Mouse (Mus musculus) left cerebral cortex, postnatal 10 days (tissue): ENCODE results near the gene Zbed3. TPM values are rescaled to one million over a fixed set of nuclear protein-coding genes. Genes with fewer than 3 reads are reported as not detected.

Source experiments
- DNase-seq, 2 experiments: peaks; one replicate each; pipeline ENCODE4 v3.0.0; 2021 to 2022; ENCODE audit warnings: low spot score in 2 of 2, mixed read lengths in 1 of 2; ENCODE audit errors: extremely low spot score in 1 of 2
- intact Hi-C: fragments of 180-260 bp; cut with DNase I; formaldehyde crosslinking; loops from one replicate; pipeline ENCODE4 v1.15.1; 2025
- total RNA-seq, 2 experiments: library from RNA; stranded (reverse); gene quantifications; 2 replicates each; pipeline ENCODE4 v1.2.3; 2021

Zbed3 gene
- total RNA-seq, 2 experiments from 2014 or later = 14.7 to 18.0 TPM

DNA sequence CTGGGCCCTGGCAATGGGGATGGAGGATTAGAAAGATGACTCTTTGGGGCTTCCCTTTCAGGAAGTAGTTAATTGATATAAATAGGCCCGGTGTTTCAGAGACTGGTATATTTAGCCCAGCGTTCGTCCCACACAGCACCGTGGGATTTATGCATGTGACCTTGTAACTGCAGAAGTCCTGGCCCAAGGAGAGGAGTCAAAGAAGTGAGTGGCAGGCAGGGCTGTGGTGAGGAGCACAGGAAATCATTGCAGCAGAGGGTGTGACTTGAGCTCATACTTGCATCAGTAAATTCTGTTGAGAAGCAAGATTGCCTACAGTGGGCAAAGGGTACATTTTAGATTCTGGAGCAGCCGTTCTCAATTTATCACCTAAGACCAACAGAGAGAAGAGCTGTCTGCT is 59.0 kb downstream of the Zbed3 start:
- intact Hi-C loops = no loop called here
- no peak for DNase-seq

Other genes with a start within 250 kb of the Zbed3 start
- 10 to 100 TPM; 59.6 to 79.0 TPM for gene Pde8b, start 73.3 kb upstream of the Zbed3 start, total RNA-seq
- 10 to 100 TPM; 39.0 to 39.9 TPM for gene Aggf1, start 51.7 kb downstream of the Zbed3 start, total RNA-seq
- gene Crhbp, start 121.3 kb downstream of the Zbed3 start, total RNA-seq = 10 to 100 TPM; 14.8 to 17.0 TPM
- not detected for gene S100z, start 155.1 kb downstream of the Zbed3 start, total RNA-seq
- under 1 TPM; 0.13 to 0.20 TPM for gene F2rl1, start 201.6 kb downstream of the Zbed3 start, total RNA-seq